8 mouse cellular contexts compared by ENCODE assay signal in genomic region chr9:64926201-64926991, GRCm38 (mm10). TPM values are rescaled to one million over a fixed set of nuclear protein-coding genes. Genes with fewer than 3 reads are reported as not detected.
DNase-seq lines count a peak whose midpoint lies in the region; ATAC-seq lines count a peak whose summit lies in the region.

No protein-coding gene starts in this region.

- 0 out of 2 replicates have a peak overlapping the region, but pooled peaks have one; percentile 8 for H3K27ac ChIP-seq in midbrain, embryonic 16.5 days (ENCODE audit: low read length)
- no peak overlapping the region for H3K27ac ChIP-seq in midbrain, embryonic 13.5 days

- H3K27me3 ChIP-seq in midbrain, embryonic 16.5 days (ENCODE audit: control insufficient read depth, insufficient read depth, low read depth, low read length): no peaks in the 10 kb centered on the region
- H3K27me3 ChIP-seq in midbrain, embryonic 13.5 days: no peaks in the 10 kb centered on the region

- H3K4me2 ChIP-seq in midbrain, embryonic 16.5 days (ENCODE audit: low read length): no peak overlapping the region
- no peak overlapping the region for H3K4me2 ChIP-seq in midbrain, embryonic 13.5 days (replicated peaks)

- ATAC-seq in midbrain, embryonic 16.5 days: no peak
- ATAC-seq in midbrain, embryonic 13.5 days: no peak
- ATAC-seq in CD4-positive, CD25-positive, alpha-beta regulatory T cell, adult 4 months: no peak

- no peak overlapping the region for H3K9ac ChIP-seq in midbrain, embryonic 16.5 days (ENCODE audit: low read depth, low read length)
- no peak overlapping the region for H3K9ac ChIP-seq in midbrain, embryonic 13.5 days (replicated peaks)

- H3K9me3 ChIP-seq in midbrain, embryonic 16.5 days (replicated peaks; ENCODE audit: control insufficient read depth, low read length, poor library complexity, severe bottlenecking): no peaks in the 10 kb centered on the region
- H3K9me3 ChIP-seq in midbrain, embryonic 13.5 days: no peaks in the 10 kb centered on the region

- H3K4me1 ChIP-seq in midbrain, embryonic 16.5 days (ENCODE audit: control insufficient read depth, insufficient read depth, low read length): peaks cover 4% of the 10 kb centered on the region; the same call in 1 of the 2 replicates
- H3K4me1 ChIP-seq in midbrain, embryonic 13.5 days (replicated peaks): peaks cover 8% of the 10 kb centered on the region

- 75% methylated on average over 8 of the region's 8 CpGs for WGBS in midbrain, embryonic 16.5 days
- 79% methylated on average over 8 of the region's 8 CpGs for WGBS in midbrain, embryonic 13.5 days

- DNase-seq in cerebellum, adult 11-12 months: peak; percentile 71
- peak; percentile 77 to 91 for DNase-seq in frontal cortex, postnatal 36 days (ENCODE audit: low spot score in 2 of 2)
- peak; percentile 67 to 73 for DNase-seq in layer of hippocampus, postnatal 36 days
- peak; percentile 87 for DNase-seq in right cerebral cortex, adult 18-20 months
- DNase-seq in retina, postnatal 1 day: no peak

- H3K36me3 ChIP-seq in midbrain, embryonic 16.5 days (ENCODE audit: control insufficient read depth, insufficient read depth, low read length): peaks cover 1% of the 10 kb centered on the region; the same call in 1 of the 2 replicates
- no peaks in the 10 kb centered on the region for H3K36me3 ChIP-seq in midbrain, embryonic 13.5 days

- no peak overlapping the region for H3K4me3 ChIP-seq in midbrain, embryonic 16.5 days (ENCODE audit: low read depth, low read length)
- H3K4me3 ChIP-seq in midbrain, embryonic 13.5 days (replicated peaks): no peak overlapping the region

RNA-seq across cellular contexts. Expression of gene Slc24a1, which starts 25.0 kb away (rescaled TPM):
- polyA plus RNA-seq in midbrain, embryonic 16.5 days (2015; fragmentation: Nextera tagmentation; extraction: Ambion mirVana): 0.10 and 0.20 TPM in 2 replicates
- polyA plus RNA-seq in midbrain, embryonic 13.5 days (2015; fragmentation: Nextera tagmentation; extraction: Ambion mirVana): 0.03 and 0.04 TPM in 2 replicates
- total RNA-seq in layer of hippocampus, postnatal 36 days (2021): not detected
- under 1 TPM; 0.09 to 0.44 TPM for polyA plus RNA-seq in CD4-positive, CD25-positive, alpha-beta regulatory T cell, adult 4 months (2017; shearing (Covaris generic))

RNA-seq across cellular contexts. Expression of gene Ints14, which starts 34.3 kb away (rescaled TPM):
- 35.1 and 37.1 TPM in 2 replicates for polyA plus RNA-seq in midbrain, embryonic 16.5 days (2015; fragmentation: Nextera tagmentation; extraction: Ambion mirVana)
- polyA plus RNA-seq in midbrain, embryonic 13.5 days (2015; fragmentation: Nextera tagmentation; extraction: Ambion mirVana): 46.1 and 50.3 TPM in 2 replicates
- 10 to 100 TPM; 19.7 to 20.1 TPM for total RNA-seq in layer of hippocampus, postnatal 36 days (2021)
- polyA plus RNA-seq in CD4-positive, CD25-positive, alpha-beta regulatory T cell, adult 4 months (2017; shearing (Covaris generic)): 10 to 100 TPM; 41.1 to 45.7 TPM
